Mouse (Mus musculus): Measurements from ENCODE around the gene Aes. TPM values are rescaled to one million over a fixed set of nuclear protein-coding genes. Genes with fewer than 3 reads are reported as not detected.
A peak's percentile ranks its signal among the peaks of the same experiment; 100 is the strongest.

The Aes gene
- polyA plus RNA-seq, 1 experiment from 2014 or later: 343 TPM

- no peak for ATAC-seq (ENCODE audit: insufficient number of reproducible peaks, low FRiP score, low TSS enrichment, low read depth)
- Histone ChIP-seq H3K27me3 (ENCODE audit: control insufficient read depth, insufficient read depth, low read length) (peaks cover 8% of the 10 kb centered on the region; the same call in 1 of the 2 replicates), H3K4me3 (ENCODE audit: low read depth, low read length) (peak within 1 kb of the TSS; percentile 49), H3K36me3 (ENCODE audit: control insufficient read depth, insufficient read depth, low read length) (no peaks in the 10 kb centered on the region), H3K4me2 (ENCODE audit: low read depth, severe bottlenecking) (peak within 1 kb of the TSS; percentile 89), H3K9ac (ENCODE audit: low read length) (peak within 1 kb of the TSS; percentile 68), H3K4me1 (ENCODE audit: control insufficient read depth, insufficient read depth, low read length) (peaks cover 46% of the 10 kb centered on the region), H3K27ac (replicated peaks; ENCODE audit: low read depth, low read length) (peak within 1 kb of the TSS; percentile 36; the same call in 1 of the 2 replicates), H3K9me3 (ENCODE audit: control insufficient read depth, low read length) (no peaks in the 10 kb centered on the region)
- 21% methylated on average over 10 of the region's 10 CpGs for WGBS
- DNase-seq (ENCODE audit: low spot score): no peak
These were observed 15.1 kb downstream of the Aes start, which contains the start of gene Tle2 for GRCm38 (mm10) chr10:81574081-81575056. Gene Tle2 (plus strand): TSS chr10:81574561.

- H3K27me3 ChIP-seq (ENCODE audit: control insufficient read depth, insufficient read depth, low read length): peaks cover 8% of the 10 kb centered on the region; the same call in 1 of the 2 replicates
- H3K36me3 ChIP-seq (ENCODE audit: control insufficient read depth, insufficient read depth, low read length): no peaks in the 10 kb centered on the region
- no peak for ATAC-seq (ENCODE audit: insufficient number of reproducible peaks, low FRiP score, low TSS enrichment, low read depth)
- DNase-seq (ENCODE audit: low spot score): peak; percentile 54
- peak overlapping the region; percentile 89 for H3K4me2 ChIP-seq (ENCODE audit: low read depth, severe bottlenecking)
- H3K27ac ChIP-seq (replicated peaks; ENCODE audit: low read depth, low read length): peak overlapping the region; percentile 36; the same call in 1 of the 2 replicates
- H3K4me3 ChIP-seq (ENCODE audit: low read depth, low read length): peak overlapping the region; percentile 49
- WGBS: 0% methylated on average over 27 of the region's 30 CpGs
- H3K4me1 ChIP-seq (ENCODE audit: control insufficient read depth, insufficient read depth, low read length): peaks cover 38% of the 10 kb centered on the region
- no peaks in the 10 kb centered on the region for H3K9me3 ChIP-seq (ENCODE audit: control insufficient read depth, low read length)
- peak overlapping the region; percentile 68 for H3K9ac ChIP-seq (ENCODE audit: low read length)
These were observed 15.9 kb downstream of the Aes start for GRCm38 (mm10) chr10:81575208-81575631.

GRCm38 (mm10) chr10:81575695-81576094 is 16.4 kb downstream of the Aes start:
- Histone ChIP-seq H3K4me2 (ENCODE audit: low read depth, severe bottlenecking) (peak overlapping the region; percentile 89), H3K9me3 (ENCODE audit: control insufficient read depth, low read length) (no peaks in the 10 kb centered on the region), H3K36me3 (ENCODE audit: control insufficient read depth, insufficient read depth, low read length) (no peaks in the 10 kb centered on the region), H3K4me3 (ENCODE audit: low read depth, low read length) (peak overlapping the region; percentile 49), H3K27ac (replicated peaks; ENCODE audit: low read depth, low read length) (peak overlapping the region; percentile 36; the same call in 1 of the 2 replicates), H3K9ac (ENCODE audit: low read length) (peak overlapping the region; percentile 68), H3K4me1 (ENCODE audit: control insufficient read depth, insufficient read depth, low read length) (peaks cover 36% of the 10 kb centered on the region), H3K27me3 (ENCODE audit: control insufficient read depth, insufficient read depth, low read length) (peaks cover 11% of the 10 kb centered on the region; the same call in 1 of the 2 replicates)
- 2% methylated on average over 6 of the region's 6 CpGs for WGBS
- DNase-seq (ENCODE audit: low spot score): no peak
- no peak for ATAC-seq (ENCODE audit: insufficient number of reproducible peaks, low FRiP score, low TSS enrichment, low read depth)

GRCm38 (mm10) chr10:81579967-81580366 is 20.7 kb downstream of the Aes start:
- Histone ChIP-seq H3K4me3 (ENCODE audit: low read depth, low read length) (no peak overlapping the region), H3K4me2 (ENCODE audit: low read depth, severe bottlenecking) (no peak overlapping the region), H3K27ac (replicated peaks; ENCODE audit: low read depth, low read length) (no peak overlapping the region), H3K4me1 (ENCODE audit: control insufficient read depth, insufficient read depth, low read length) (peaks cover 16% of the 10 kb centered on the region), H3K9me3 (ENCODE audit: control insufficient read depth, low read length) (no peaks in the 10 kb centered on the region), H3K36me3 (ENCODE audit: control insufficient read depth, insufficient read depth, low read length) (no peaks in the 10 kb centered on the region), H3K27me3 (ENCODE audit: control insufficient read depth, insufficient read depth, low read length) (0 out of 2 replicates have a peak, but pooled peaks cover 2% of the 10 kb centered on the region), H3K9ac (ENCODE audit: low read length) (no peak overlapping the region)
- 64% methylated on average over 4 of the region's 4 CpGs for WGBS
- ATAC-seq (ENCODE audit: insufficient number of reproducible peaks, low FRiP score, low TSS enrichment, low read depth): no peak
- DNase-seq (ENCODE audit: low spot score): no peak

- Histone ChIP-seq H3K4me3 (ENCODE audit: low read depth, low read length) (no peak overlapping the region), H3K4me2 (ENCODE audit: low read depth, severe bottlenecking) (no peak overlapping the region)
- DNase-seq (ENCODE audit: low spot score): no peak
These were observed 21.3 kb downstream of the Aes start for GRCm38 (mm10) chr10:81580441-81581070.

GRCm38 (mm10) chr10:81583347-81583746 is 24.1 kb downstream of the Aes start:
- no peaks in the 10 kb centered on the region for H3K9me3 ChIP-seq (ENCODE audit: control insufficient read depth, low read length)
- H3K36me3 ChIP-seq (ENCODE audit: control insufficient read depth, insufficient read depth, low read length): no peaks in the 10 kb centered on the region
- no peak overlapping the region for H3K27ac ChIP-seq (replicated peaks; ENCODE audit: low read depth, low read length)
- peaks cover 7% of the 10 kb centered on the region for H3K4me1 ChIP-seq (ENCODE audit: control insufficient read depth, insufficient read depth, low read length)
- DNase-seq (ENCODE audit: low spot score) (no peak), ATAC-seq (ENCODE audit: insufficient number of reproducible peaks, low FRiP score, low TSS enrichment, low read depth) (no peak)
- 69% methylated on average over 6 of the region's 6 CpGs for WGBS
- H3K9ac ChIP-seq (ENCODE audit: low read length): no peak overlapping the region
- H3K4me2 ChIP-seq (ENCODE audit: low read depth, severe bottlenecking): no peak overlapping the region
- no peak overlapping the region for H3K4me3 ChIP-seq (ENCODE audit: low read depth, low read length)
- 0 out of 2 replicates have a peak, but pooled peaks cover 2% of the 10 kb centered on the region for H3K27me3 ChIP-seq (ENCODE audit: control insufficient read depth, insufficient read depth, low read length)

More at GRCm38 (mm10) chr10:81580441-81581070, 21.3 kb downstream of the Aes start:
- no peaks in the 10 kb centered on the region for H3K9me3 ChIP-seq (ENCODE audit: control insufficient read depth, low read length)
- H3K36me3 ChIP-seq (ENCODE audit: control insufficient read depth, insufficient read depth, low read length): no peaks in the 10 kb centered on the region
- 0 out of 2 replicates have a peak, but pooled peaks cover 2% of the 10 kb centered on the region for H3K27me3 ChIP-seq (ENCODE audit: control insufficient read depth, insufficient read depth, low read length)
- H3K27ac ChIP-seq (replicated peaks; ENCODE audit: low read depth, low read length): 0 out of 2 replicates have a peak overlapping the region, but pooled peaks have one; percentile 10
- no peak for ATAC-seq (ENCODE audit: insufficient number of reproducible peaks, low FRiP score, low TSS enrichment, low read depth)
- H3K9ac ChIP-seq (ENCODE audit: low read length): no peak overlapping the region; the same call in 1 of the 2 replicates
- peaks cover 12% of the 10 kb centered on the region for H3K4me1 ChIP-seq (ENCODE audit: control insufficient read depth, insufficient read depth, low read length)
- 48% methylated on average over 25 of the region's 25 CpGs for WGBS

- no peak overlapping the region for H3K27ac ChIP-seq (replicated peaks; ENCODE audit: low read depth, low read length)
- 73% methylated on average over 7 of the region's 7 CpGs for WGBS
- H3K9ac ChIP-seq (ENCODE audit: low read length): no peak overlapping the region
- no peak for DNase-seq (ENCODE audit: low spot score)
- no peaks in the 10 kb centered on the region for H3K36me3 ChIP-seq (ENCODE audit: control insufficient read depth, insufficient read depth, low read length)
- no peaks in the 10 kb centered on the region for H3K27me3 ChIP-seq (ENCODE audit: control insufficient read depth, insufficient read depth, low read length)
- no peaks in the 10 kb centered on the region for H3K4me1 ChIP-seq (ENCODE audit: control insufficient read depth, insufficient read depth, low read length)
- no peak overlapping the region for H3K4me3 ChIP-seq (ENCODE audit: low read depth, low read length)
- no peak overlapping the region for H3K4me2 ChIP-seq (ENCODE audit: low read depth, severe bottlenecking)
- no peak for ATAC-seq (ENCODE audit: insufficient number of reproducible peaks, low FRiP score, low TSS enrichment, low read depth)
- no peaks in the 10 kb centered on the region for H3K9me3 ChIP-seq (ENCODE audit: control insufficient read depth, low read length)
These were observed 29.5 kb downstream of the Aes start for GRCm38 (mm10) chr10:81588739-81589138.

GRCm38 (mm10) chr10:81591846-81592245 is 32.6 kb downstream of the Aes start:
- Histone ChIP-seq H3K4me3 (ENCODE audit: low read depth, low read length) (no peak overlapping the region), H3K9ac (ENCODE audit: low read length) (no peak overlapping the region), H3K9me3 (ENCODE audit: control insufficient read depth, low read length) (no peaks in the 10 kb centered on the region), H3K27ac (replicated peaks; ENCODE audit: low read depth, low read length) (no peak overlapping the region), H3K27me3 (ENCODE audit: control insufficient read depth, insufficient read depth, low read length) (peaks cover 3% of the 10 kb centered on the region; the same call in 1 of the 2 replicates), H3K4me2 (ENCODE audit: low read depth, severe bottlenecking) (no peak overlapping the region), H3K36me3 (ENCODE audit: control insufficient read depth, insufficient read depth, low read length) (no peaks in the 10 kb centered on the region), H3K4me1 (ENCODE audit: control insufficient read depth, insufficient read depth, low read length) (peaks cover 16% of the 10 kb centered on the region)
- no peak for DNase-seq (ENCODE audit: low spot score)
- ATAC-seq (ENCODE audit: insufficient number of reproducible peaks, low FRiP score, low TSS enrichment, low read depth): no peak
- 62% methylated on average over 9 of the region's 9 CpGs for WGBS

Data from limb, embryonic 11.5 days (tissue).